Mouse (Mus musculus) forebrain, embryonic 16.5 days (tissue): ENCODE results near the gene Optn. TPM values are rescaled to one million over a fixed set of nuclear protein-coding genes. Genes with fewer than 3 reads are reported as not detected.

Experiments used
- ATAC-seq: fragments of 200-750 bp; cut with Nextera tagmentation; 2 replicates; pipeline ENCODE4 v1.8.0; 2017; ENCODE audit warnings: mild to moderate bottlenecking, moderate library complexity
- H3K27ac ChIP-seq: fragments of 300-500 bp; sonication (generic); 2 replicates; pipeline ENCODE4 v1.5.1; 2014; ENCODE audit warnings: low read length, control low read depth
- H3K27me3 ChIP-seq: fragments of 300-500 bp; sonication (generic); replicated peaks from 2 replicates; pipeline ENCODE4 v1.6.1; 2014; ENCODE audit warnings: low read length; ENCODE audit not compliant: control insufficient read depth, insufficient read depth
- H3K36me3 ChIP-seq: fragments of 300-500 bp; sonication (generic); 2 replicates; pipeline ENCODE4 v1.6.1; 2014; ENCODE audit not compliant: control insufficient read depth, insufficient read depth
- H3K4me1 ChIP-seq: fragments of 300-500 bp; sonication (generic); replicated peaks from 2 replicates; pipeline ENCODE4 v1.6.1; 2014; ENCODE audit warnings: low read length; ENCODE audit not compliant: control insufficient read depth, insufficient read depth
- H3K4me2 ChIP-seq: fragments of 300-500 bp; sonication (generic); 2 replicates; pipeline ENCODE4 v1.6.1; 2014; ENCODE audit warnings: mild to moderate bottlenecking, low read length, control low read depth
- H3K4me3 ChIP-seq: fragments of 300-500 bp; sonication (generic); replicated peaks from 2 replicates; pipeline ENCODE4 v1.5.1; 2014; ENCODE audit warnings: mild to moderate bottlenecking, low read length, control low read depth
- H3K9ac ChIP-seq: fragments of 300-500 bp; sonication (generic); replicated peaks from 2 replicates; pipeline ENCODE4 v1.6.1; 2014; ENCODE audit warnings: low read depth, low read length, control low read depth
- H3K9me3 ChIP-seq: fragments of 300-500 bp; sonication (generic); 2 replicates; pipeline ENCODE4 v1.6.1; 2016; ENCODE audit warnings: low read length; ENCODE audit not compliant: control insufficient read depth
- WGBS: fragments of 180-500 bp; shearing (Covaris S2); extraction: QIAGEN DNeasy Blood & Tissue Kit; methylation state at CpG from one replicate; pipeline ENCODE4 v1.1.7; 2014; 5-methylcytosine and 5-hydroxymethylcytosine counted together
- polyA plus RNA-seq: library from polyadenylated mRNA; unstranded; fragments of >200 nt; fragmentation: Nextera tagmentation; extraction: Ambion mirVana; gene quantifications from 2 replicates; pipeline ENCODE4 v1.2.1, GENCODE M21; 2015

Gene Optn
- polyA plus RNA-seq, 1 experiment from 2014 or later = 8.0 TPM

DNA sequence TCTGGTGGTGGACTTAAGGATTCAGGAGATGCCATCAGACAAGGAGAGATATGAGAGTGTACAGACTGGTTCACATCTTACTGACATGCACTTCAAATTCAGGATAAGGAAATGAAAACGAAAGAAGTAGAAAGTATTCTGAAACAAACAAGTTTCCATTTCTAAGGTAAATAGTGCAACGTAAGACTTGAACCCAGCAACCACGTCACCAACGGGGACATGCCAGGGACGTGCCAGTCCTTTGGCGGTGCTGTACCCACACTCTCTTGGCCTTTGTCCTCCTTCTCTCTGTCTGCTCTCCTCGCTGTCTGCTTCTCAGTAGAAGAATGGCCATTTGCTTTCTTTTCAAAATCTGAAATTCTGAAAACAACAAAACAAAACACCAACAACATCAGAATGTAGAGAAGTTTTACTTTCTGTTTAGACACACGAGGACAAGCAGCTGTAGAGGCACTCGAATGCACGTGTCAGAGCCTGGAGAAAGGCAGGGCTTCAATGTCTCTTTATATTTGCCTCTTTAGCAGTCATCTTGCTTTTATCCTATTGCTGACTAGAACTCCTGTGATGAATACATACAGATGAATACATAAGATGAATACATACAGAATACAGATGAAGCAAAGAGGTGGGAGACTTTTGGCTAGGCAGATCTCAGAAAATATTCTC lies 27.3 kb downstream of the Optn start:
- 59% methylated on average over 10 of the region's 10 CpGs for WGBS

DNA sequence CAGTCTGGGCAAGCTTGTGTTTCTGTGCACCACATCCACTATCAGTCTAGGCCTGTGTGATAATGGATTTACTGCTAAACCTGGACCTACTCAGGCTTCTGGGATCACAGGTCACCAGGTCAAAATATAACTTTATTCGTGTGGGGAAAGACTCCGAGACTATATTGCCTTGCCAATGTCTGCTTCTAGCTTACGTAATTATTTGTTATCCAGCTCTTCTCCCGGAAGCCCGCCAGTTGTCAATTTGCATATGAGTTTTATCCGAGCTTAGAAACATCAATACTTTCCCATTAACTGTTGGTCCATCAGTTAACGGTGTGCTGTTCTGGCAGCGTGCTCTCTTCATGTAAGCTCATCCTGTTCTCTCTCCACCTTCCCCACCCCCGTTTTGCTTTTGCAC lies 28.6 kb downstream of the Optn start:
- peaks cover 9% of the 10 kb centered on the region for H3K4me1 ChIP-seq
- no peak overlapping the region for H3K27ac ChIP-seq
- H3K9ac ChIP-seq = no peak overlapping the region
- H3K4me3 ChIP-seq = no peak overlapping the region
- WGBS = 78% methylated on average over 9 of the region's 9 CpGs
- no peaks in the 10 kb centered on the region for H3K9me3 ChIP-seq
- no peak overlapping the region for H3K4me2 ChIP-seq
- no peaks in the 10 kb centered on the region for H3K36me3 ChIP-seq
- no peaks in the 10 kb centered on the region for H3K27me3 ChIP-seq
- ATAC-seq = no peak

More for the DNA sequence above, 27.3 kb downstream of the Optn start:
- Histone ChIP-seq H3K4me2 (no peak overlapping the region), H3K4me1 (peaks cover 9% of the 10 kb centered on the region), H3K4me3 (no peak overlapping the region), H3K9me3 (no peaks in the 10 kb centered on the region), H3K36me3 (no peaks in the 10 kb centered on the region), H3K27ac (no peak overlapping the region), H3K27me3 (no peaks in the 10 kb centered on the region), H3K9ac (no peak overlapping the region)
- no peak for ATAC-seq

DNA sequence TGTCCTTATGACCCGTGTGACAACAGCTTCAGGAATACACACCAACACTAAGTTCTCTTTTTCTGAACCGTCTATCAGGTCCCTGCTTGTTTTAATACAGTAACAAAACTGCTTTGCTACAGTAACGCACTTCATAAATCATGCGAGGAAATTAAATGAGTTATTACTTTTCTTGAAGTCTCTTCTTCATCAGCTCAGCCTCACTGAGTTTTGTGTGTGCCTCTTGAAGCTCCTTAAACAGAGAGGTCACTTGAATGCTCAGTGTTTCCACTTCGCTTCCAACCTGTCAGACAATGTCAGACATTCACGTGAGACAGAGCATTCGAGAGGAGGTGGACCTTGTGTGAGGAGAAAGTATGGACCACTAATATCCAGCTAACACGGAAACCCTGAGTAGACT lies 29.1 kb downstream of the Optn start:
- ATAC-seq = no peak
- Histone ChIP-seq H3K36me3 (no peaks in the 10 kb centered on the region), H3K27ac (no peak overlapping the region), H3K4me3 (no peak overlapping the region), H3K9me3 (no peaks in the 10 kb centered on the region), H3K27me3 (no peaks in the 10 kb centered on the region), H3K4me2 (no peak overlapping the region), H3K4me1 (peaks cover 9% of the 10 kb centered on the region), H3K9ac (no peak overlapping the region)
- 85% methylated on average over 8 of the region's 8 CpGs for WGBS

DNA sequence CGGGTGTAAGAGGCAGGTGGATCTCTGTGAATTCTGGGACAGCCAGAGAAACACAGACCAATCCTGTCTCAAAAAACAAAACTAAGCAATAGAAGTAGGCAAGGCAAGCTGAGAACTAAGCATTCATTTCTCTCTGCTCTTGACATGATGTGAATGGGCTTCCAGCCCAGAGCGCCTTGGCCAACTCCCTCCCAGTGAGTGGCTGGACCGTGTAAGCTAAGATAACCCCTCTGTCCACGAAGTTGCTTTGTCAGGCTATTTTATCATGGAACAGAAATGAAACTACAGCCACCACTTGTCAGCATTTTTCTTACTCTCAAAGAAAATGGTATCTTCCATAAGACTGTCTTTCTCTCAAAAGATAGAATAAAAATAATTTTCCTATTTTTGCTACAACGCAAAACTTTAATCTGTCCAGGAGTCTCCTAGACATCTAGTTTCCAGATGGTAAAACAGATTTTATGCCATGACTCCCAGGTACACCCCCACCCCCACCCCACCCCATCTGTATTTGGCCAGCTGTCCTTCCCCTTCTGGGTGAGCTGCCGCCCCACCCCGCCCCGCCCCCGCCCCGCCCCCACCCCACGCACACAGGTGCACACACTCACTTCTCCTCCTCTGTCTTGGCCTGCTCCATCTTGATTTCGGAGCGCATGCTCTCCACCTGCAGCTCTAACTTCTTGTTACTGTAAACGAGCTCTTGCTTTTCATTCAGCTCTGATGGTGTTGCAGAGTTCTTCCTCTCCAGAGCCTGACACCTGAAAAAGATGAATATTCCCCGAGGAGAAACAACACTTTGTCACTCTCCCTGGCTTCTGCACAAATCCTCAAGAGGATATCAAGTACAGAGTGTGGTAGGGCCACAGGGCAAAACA lies 30.1 kb downstream of the Optn start:
- no peak overlapping the region for H3K9ac ChIP-seq
- no peaks in the 10 kb centered on the region for H3K36me3 ChIP-seq
- no peak overlapping the region for H3K27ac ChIP-seq
- H3K4me1 ChIP-seq = peaks cover 9% of the 10 kb centered on the region
- WGBS = 68% methylated on average over 14 of the region's 15 CpGs
- no peak overlapping the region for H3K4me2 ChIP-seq
- no peaks in the 10 kb centered on the region for H3K9me3 ChIP-seq
- no peak for ATAC-seq
- H3K27me3 ChIP-seq = no peaks in the 10 kb centered on the region
- no peak overlapping the region for H3K4me3 ChIP-seq

GRCm38 (mm10) chr2:5032665-5033064 lies 31.2 kb downstream of the Optn start:
- 79% methylated on average over 5 of the region's 5 CpGs for WGBS

DNA sequence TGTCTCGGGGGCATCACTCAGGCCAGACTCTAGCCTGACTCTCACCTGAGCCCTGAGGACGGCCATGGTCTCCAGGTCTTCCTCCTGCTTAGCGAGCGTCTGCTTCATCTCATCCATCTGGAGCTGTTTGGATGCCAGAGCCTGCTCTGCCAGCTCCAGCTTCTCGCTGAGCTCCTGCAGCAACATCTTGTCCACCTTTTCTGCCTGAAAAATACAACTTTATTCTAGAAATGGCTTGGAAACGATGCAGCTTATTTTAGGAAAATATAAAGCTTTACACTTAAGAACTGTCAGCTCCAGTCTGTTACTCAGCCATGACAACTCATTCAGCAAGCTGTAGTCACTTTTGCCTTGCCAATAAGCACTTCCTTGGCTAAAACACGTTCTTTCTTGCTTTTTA lies 32.6 kb downstream of the Optn start:
- Histone ChIP-seq H3K4me2 (no peak overlapping the region), H3K9me3 (no peaks in the 10 kb centered on the region), H3K4me3 (no peak overlapping the region), H3K27ac (no peak overlapping the region), H3K9ac (no peak overlapping the region), H3K36me3 (no peaks in the 10 kb centered on the region), H3K4me1 (no peaks in the 10 kb centered on the region; the same call in 1 of the 2 replicates), H3K27me3 (no peaks in the 10 kb centered on the region)
- no peak for ATAC-seq
- WGBS = 61% methylated on average over 7 of the region's 7 CpGs

More at GRCm38 (mm10) chr2:5032665-5033064, 31.2 kb downstream of the Optn start:
- Histone ChIP-seq H3K9ac (no peak overlapping the region), H3K9me3 (no peaks in the 10 kb centered on the region), H3K27me3 (no peaks in the 10 kb centered on the region), H3K4me2 (no peak overlapping the region), H3K36me3 (no peaks in the 10 kb centered on the region), H3K4me3 (no peak overlapping the region), H3K27ac (no peak overlapping the region), H3K4me1 (peaks cover under 1% of the 10 kb centered on the region)
- ATAC-seq = no peak

GRCm38 (mm10) chr2:5029808-5030207 lies 34.0 kb downstream of the Optn start:
- Histone ChIP-seq H3K9me3 (no peaks in the 10 kb centered on the region), H3K4me1 (no peaks in the 10 kb centered on the region; the same call in 1 of the 2 replicates), H3K27ac (no peak overlapping the region), H3K27me3 (no peaks in the 10 kb centered on the region), H3K4me2 (no peak overlapping the region), H3K4me3 (no peak overlapping the region), H3K9ac (no peak overlapping the region), H3K36me3 (no peaks in the 10 kb centered on the region)
- no peak for ATAC-seq
- WGBS = 88% methylated on average over 4 of the region's 4 CpGs

DNA sequence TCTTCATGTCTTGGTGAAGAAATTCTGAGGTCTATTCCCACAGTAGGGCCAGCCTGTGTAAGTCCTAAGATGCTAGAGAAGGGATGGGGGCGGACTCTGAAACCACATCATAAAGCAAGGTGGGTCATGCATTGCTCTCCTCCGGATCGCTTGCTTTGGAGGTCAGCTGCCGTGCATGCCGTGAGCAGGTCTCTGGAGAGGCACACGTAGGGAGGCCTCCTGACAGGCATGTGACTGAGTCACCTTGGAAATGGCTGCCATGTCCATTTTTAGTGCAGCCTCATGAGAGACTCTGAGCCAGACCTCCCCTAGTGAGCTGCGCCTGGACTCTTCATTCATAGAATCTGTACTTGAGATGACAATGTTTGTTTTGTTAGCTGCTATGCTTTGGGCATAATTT lies 35.8 kb downstream of the Optn start:
- no peak for ATAC-seq
- Histone ChIP-seq H3K36me3 (no peaks in the 10 kb centered on the region), H3K4me3 (no peak overlapping the region), H3K4me1 (no peaks in the 10 kb centered on the region), H3K27ac (no peak overlapping the region), H3K4me2 (no peak overlapping the region), H3K27me3 (no peaks in the 10 kb centered on the region), H3K9me3 (no peaks in the 10 kb centered on the region), H3K9ac (no peak overlapping the region)
- WGBS = 83% methylated on average over 7 of the region's 7 CpGs

DNA sequence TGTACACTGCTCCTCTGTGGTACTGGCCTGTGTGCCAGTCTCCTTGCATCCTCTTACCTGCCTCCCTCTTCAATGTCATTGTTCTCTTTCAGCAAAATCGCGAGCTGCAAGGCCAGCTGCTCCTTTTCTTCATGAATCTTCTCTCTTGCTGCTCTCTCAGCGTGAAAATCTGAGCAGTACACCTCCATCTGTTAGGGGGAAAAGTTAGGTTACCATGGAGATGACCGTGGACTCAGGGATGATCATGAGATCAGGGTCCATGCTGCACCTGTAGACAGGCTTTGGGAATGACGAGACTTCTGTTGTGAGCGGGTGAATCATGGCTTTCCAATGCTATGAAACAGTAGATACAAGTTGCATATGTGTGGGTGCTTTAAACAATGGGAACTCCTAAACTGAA lies 36.8 kb downstream of the Optn start:
- no peak overlapping the region for H3K4me3 ChIP-seq
- 56% methylated on average over 6 of the region's 6 CpGs for WGBS
- no peaks in the 10 kb centered on the region for H3K36me3 ChIP-seq
- H3K9me3 ChIP-seq = no peaks in the 10 kb centered on the region
- no peaks in the 10 kb centered on the region for H3K4me1 ChIP-seq
- no peaks in the 10 kb centered on the region for H3K27me3 ChIP-seq
- no peak overlapping the region for H3K9ac ChIP-seq
- H3K4me2 ChIP-seq = no peak overlapping the region
- no peak for ATAC-seq
- no peak overlapping the region for H3K27ac ChIP-seq
